Mouse (Mus musculus) lung, postnatal 0 days (tissue): ENCODE measurements around the gene Gm10031. TPM values are rescaled to one million over a fixed set of nuclear protein-coding genes. Genes with fewer than 3 reads are reported as not detected.
A peak's percentile ranks its signal among the peaks of the same experiment; 100 is the strongest.
"Not testable (repeated sequence)": the region's sequence is repeated elsewhere in the genome, so short reads cannot be mapped to it uniquely, and the experiment has no call there.

Source experiments
- ATAC-seq: fragments of 200-750 bp; cut with Nextera tagmentation; 2 replicates; pipeline ENCODE4 v1.8.0; 2017; ENCODE audit warnings: moderate library complexity
- DNase-seq: peaks from one replicate; pipeline ENCODE4 v3.0.0-alpha.2; 2016; ENCODE audit warnings: low spot score
- H3K27ac ChIP-seq: fragments of 300-500 bp; sonication (generic); 2 replicates; pipeline ENCODE4 v1.5.1; 2014; ENCODE audit warnings: antibody characterized with exemption, mild to moderate bottlenecking, low read length, mixed read lengths
- H3K27me3 ChIP-seq: fragments of 300-500 bp; sonication (generic); replicated peaks from 2 replicates; pipeline ENCODE4 v1.6.1; 2014; ENCODE audit warnings: low read length, mixed read lengths; ENCODE audit not compliant: insufficient read depth
- H3K36me3 ChIP-seq: fragments of 300-500 bp; sonication (generic); 2 replicates; pipeline ENCODE4 v1.6.1; 2014; ENCODE audit warnings: low read length, mixed read lengths; ENCODE audit not compliant: insufficient read depth
- H3K4me1 ChIP-seq: fragments of 300-500 bp; sonication (generic); 2 replicates; pipeline ENCODE4 v1.6.1; 2014; ENCODE audit warnings: antibody characterized with exemption, low read depth, low read length, mixed read lengths; ENCODE audit not compliant: insufficient read depth
- H3K4me2 ChIP-seq: fragments of 300-500 bp; sonication (generic); replicated peaks from 2 replicates; pipeline ENCODE4 v1.6.1; 2014; ENCODE audit warnings: low read depth, mild to moderate bottlenecking, low read length, moderate library complexity, mixed read lengths
- H3K4me3 ChIP-seq: fragments of 300-500 bp; sonication (generic); 2 replicates; pipeline ENCODE4 v1.5.1; 2014; ENCODE audit warnings: low read depth, low read length
- H3K9ac ChIP-seq: fragments of 300-500 bp; sonication (generic); replicated peaks from 2 replicates; pipeline ENCODE4 v1.6.1; 2014; ENCODE audit warnings: low read depth, mild to moderate bottlenecking
- H3K9me3 ChIP-seq: fragments of 300-500 bp; sonication (generic); 2 replicates; pipeline ENCODE4 v1.6.1; 2016; ENCODE audit warnings: low read length, mixed read lengths
- CTCF ChIP-seq: IDR thresholded peaks from 2 replicates; pipeline ENCODE4 v1.5.1; 2016; ENCODE audit warnings: antibody characterized with exemption, mild to moderate bottlenecking
- EP300 ChIP-seq: IDR thresholded peaks from 2 replicates; pipeline ENCODE4 v1.6.1; 2016; ENCODE audit warnings: antibody characterized with exemption, mild to moderate bottlenecking, control low read depth
- WGBS: fragments of 180-500 bp; shearing (Covaris S2); extraction: QIAGEN DNeasy Blood & Tissue Kit; methylation state at CpG from one replicate; pipeline ENCODE4 v1.1.7; 2014; 5-methylcytosine and 5-hydroxymethylcytosine counted together
- polyA plus RNA-seq: library from polyadenylated mRNA; unstranded; fragments of >200 nt; fragmentation: Nextera tagmentation; extraction: Ambion mirVana; gene quantifications from 2 replicates; pipeline ENCODE4 v1.2.1, GENCODE M21; 2015

The Gm10031 gene
- polyA plus RNA-seq: 0.26 and 0.40 TPM in 2 replicates

DNA sequence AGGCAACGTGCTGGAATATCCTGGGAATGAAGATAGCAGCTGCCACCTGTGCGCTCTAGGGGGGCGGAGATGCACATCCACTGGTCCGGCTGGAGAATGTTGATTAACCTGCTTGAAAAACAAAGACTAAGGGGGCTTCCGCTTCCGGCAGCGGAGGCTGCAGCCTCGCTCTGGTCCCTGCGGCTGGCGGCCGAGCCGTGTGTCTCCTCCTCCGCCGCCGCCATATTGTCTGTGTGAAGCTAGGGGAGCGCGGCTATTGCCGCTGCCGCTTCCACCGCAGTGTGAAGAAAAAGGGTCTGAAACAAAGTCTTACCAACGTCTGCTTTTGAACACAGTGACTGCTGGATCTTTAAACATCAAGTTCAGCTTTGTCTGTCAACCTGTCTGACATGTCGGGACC is at the start of gene Gm10031:
TSS of gene Gm10031 (plus strand) at position 171 of the 400 bp plus-strand sequence.
- not testable (repeated sequence) for H3K27ac ChIP-seq, H3K9me3 ChIP-seq, H3K27me3 ChIP-seq, H3K4me1 ChIP-seq, H3K4me3 ChIP-seq, DNase-seq, H3K36me3 ChIP-seq, H3K9ac ChIP-seq, H3K4me2 ChIP-seq
- 84% methylated on average over 21 of the region's 22 CpGs for WGBS
- ATAC-seq: peak; percentile 84

DNA sequence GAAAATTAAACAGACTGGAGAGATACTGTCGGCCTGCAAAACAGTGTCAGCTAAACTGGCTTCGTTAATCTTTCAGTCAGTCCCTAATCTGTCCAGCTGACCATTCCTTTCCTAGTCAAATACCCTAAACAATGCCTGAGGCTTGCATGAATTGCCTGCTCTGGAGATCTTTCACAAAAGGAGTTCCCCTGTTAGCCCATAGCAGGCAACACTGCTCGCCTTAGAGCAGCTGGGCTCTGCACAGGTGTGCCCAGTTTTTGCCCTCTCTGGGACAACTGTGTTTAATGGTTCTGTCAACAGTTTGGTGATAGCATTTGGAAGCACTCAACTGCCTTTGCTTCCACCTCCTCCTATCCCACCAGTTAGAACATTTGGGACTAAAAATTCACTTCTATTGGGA is 49.0 kb upstream of the Gm10031 start:
- no peaks in the 10 kb centered on the region for H3K36me3 ChIP-seq
- no peaks in the 10 kb centered on the region for H3K9me3 ChIP-seq
- H3K4me3 ChIP-seq: no peak overlapping the region
- H3K4me2 ChIP-seq: no peak overlapping the region
- no peaks in the 10 kb centered on the region for H3K4me1 ChIP-seq
- WGBS: 70% methylated on average over 3 of the region's 3 CpGs
- no peaks in the 10 kb centered on the region for H3K27me3 ChIP-seq
- no peak for TF ChIP-seq CTCF
- no peak for TF ChIP-seq EP300
- no peak for DNase-seq
- H3K27ac ChIP-seq: no peak overlapping the region
- H3K9ac ChIP-seq: no peak overlapping the region
- no peak for ATAC-seq

GRCm38 (mm10) chr1:156476016-156476415 is 47.8 kb upstream of the Gm10031 start:
- ATAC-seq (no peak), DNase-seq (no peak)
- Histone ChIP-seq H3K27me3 (no peaks in the 10 kb centered on the region), H3K9ac (no peak overlapping the region), H3K4me2 (no peak overlapping the region), H3K4me1 (no peaks in the 10 kb centered on the region), H3K9me3 (no peaks in the 10 kb centered on the region), H3K36me3 (no peaks in the 10 kb centered on the region), H3K27ac (no peak overlapping the region), H3K4me3 (no peak overlapping the region)
- WGBS: 48% methylated on average over 2 of the region's 2 CpGs
- TF ChIP-seq CTCF (no peak), EP300 (no peak)

GRCm38 (mm10) chr1:156476535-156476934 is 47.3 kb upstream of the Gm10031 start:
- Histone ChIP-seq H3K4me3 (no peak overlapping the region), H3K4me2 (no peak overlapping the region), H3K27me3 (no peaks in the 10 kb centered on the region), H3K4me1 (no peaks in the 10 kb centered on the region), H3K27ac (no peak overlapping the region), H3K9me3 (no peaks in the 10 kb centered on the region), H3K9ac (no peak overlapping the region), H3K36me3 (no peaks in the 10 kb centered on the region)
- 55% methylated on average over 7 of the region's 7 CpGs for WGBS
- ATAC-seq (no peak), DNase-seq (no peak)
- TF ChIP-seq EP300 (no peak), CTCF (no peak)

DNA sequence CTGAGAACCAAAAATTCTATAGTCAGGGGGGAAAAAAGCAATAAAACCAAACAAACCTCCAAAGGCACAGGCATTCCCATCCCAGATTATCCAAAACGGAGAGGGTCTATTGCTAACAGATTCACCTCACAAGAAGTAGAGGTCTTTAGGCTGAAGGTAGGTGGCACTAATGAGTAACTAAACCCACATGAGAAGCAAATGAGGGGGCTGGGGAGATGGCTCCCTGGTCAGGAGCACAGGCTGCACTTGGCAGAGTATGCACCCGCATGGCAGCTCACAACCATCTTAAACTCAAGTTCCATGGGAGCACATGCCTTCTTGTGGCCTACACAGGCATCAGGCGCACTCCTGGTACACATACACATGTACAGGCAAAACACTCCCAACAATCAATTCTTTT is 42.0 kb upstream of the Gm10031 start:
- H3K9ac ChIP-seq: no peak overlapping the region
- no peaks in the 10 kb centered on the region for H3K9me3 ChIP-seq
- ATAC-seq: no peak
- no peaks in the 10 kb centered on the region for H3K27me3 ChIP-seq
- H3K4me2 ChIP-seq: no peak overlapping the region
- DNase-seq: no peak
- no peak overlapping the region for H3K4me3 ChIP-seq
- H3K36me3 ChIP-seq: no peaks in the 10 kb centered on the region
- no peak for TF ChIP-seq CTCF
- TF ChIP-seq EP300: no peak
- WGBS: 93% methylated on average over 3 of the region's 3 CpGs
- no peak overlapping the region for H3K27ac ChIP-seq
- H3K4me1 ChIP-seq: no peaks in the 10 kb centered on the region

DNA sequence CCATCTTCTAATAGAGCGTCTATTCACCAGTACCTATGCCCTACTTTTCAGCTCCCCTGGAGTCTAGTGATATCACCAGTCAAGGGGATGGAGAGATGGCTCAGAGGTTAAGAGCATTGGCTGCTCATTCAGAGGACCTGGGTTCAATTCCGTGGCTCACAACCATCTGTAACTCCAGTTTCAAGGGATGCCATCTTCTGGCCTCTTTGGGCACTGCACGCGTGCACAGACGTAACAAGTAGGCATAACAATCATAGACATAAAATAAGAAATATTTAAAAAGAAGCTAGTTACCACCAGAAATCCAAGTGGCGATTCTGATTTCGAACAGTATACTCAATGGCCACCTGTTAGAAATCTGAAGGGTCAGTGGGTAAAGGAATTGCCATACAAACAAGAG is 36.3 kb upstream of the Gm10031 start:
- no peak overlapping the region for H3K27ac ChIP-seq
- no peak overlapping the region for H3K4me3 ChIP-seq
- H3K9me3 ChIP-seq: no peaks in the 10 kb centered on the region
- ATAC-seq: no peak
- H3K36me3 ChIP-seq: no peaks in the 10 kb centered on the region
- TF ChIP-seq EP300: no peak
- peak; percentile 39 for TF ChIP-seq CTCF
- H3K4me1 ChIP-seq: no peaks in the 10 kb centered on the region
- no peak for DNase-seq
- H3K9ac ChIP-seq: no peak overlapping the region
- WGBS: 95% methylated on average over 7 of the region's 7 CpGs
- H3K4me2 ChIP-seq: no peak overlapping the region
- H3K27me3 ChIP-seq: no peaks in the 10 kb centered on the region

DNA sequence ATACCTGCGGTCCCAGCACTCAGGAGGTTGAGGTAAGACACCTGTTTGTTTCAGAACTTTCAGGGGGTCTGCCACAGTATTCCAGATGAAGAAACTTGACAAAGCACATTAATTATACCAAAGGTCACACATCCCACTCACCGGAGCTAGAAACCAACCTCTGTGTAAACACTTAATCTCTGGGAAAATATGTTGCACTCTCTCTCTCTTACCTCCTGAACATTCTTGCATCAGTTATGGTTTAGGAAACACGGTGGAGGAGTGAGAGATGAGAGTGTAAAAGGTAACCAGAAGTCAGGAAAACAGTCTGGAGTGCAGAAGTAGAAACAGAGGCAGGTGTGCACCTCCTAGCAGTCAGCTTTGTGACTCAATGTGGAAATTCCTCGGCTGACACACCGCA is 35.8 kb upstream of the Gm10031 start:
- peak; percentile 45; the same call in 1 of the 2 replicates for TF ChIP-seq EP300
- no peak for TF ChIP-seq CTCF
- Histone ChIP-seq H3K9ac (no peak overlapping the region), H3K27me3 (no peaks in the 10 kb centered on the region), H3K9me3 (no peaks in the 10 kb centered on the region), H3K4me2 (no peak overlapping the region), H3K36me3 (no peaks in the 10 kb centered on the region), H3K27ac (no peak overlapping the region), H3K4me3 (no peak overlapping the region), H3K4me1 (no peaks in the 10 kb centered on the region)
- DNase-seq: peak; percentile 60
- peak; percentile 73 for ATAC-seq
- 51% methylated on average over 5 of the region's 5 CpGs for WGBS
